Mouse (Mus musculus): ENCODE results near the gene Hhex.

The Hhex gene

DNA sequence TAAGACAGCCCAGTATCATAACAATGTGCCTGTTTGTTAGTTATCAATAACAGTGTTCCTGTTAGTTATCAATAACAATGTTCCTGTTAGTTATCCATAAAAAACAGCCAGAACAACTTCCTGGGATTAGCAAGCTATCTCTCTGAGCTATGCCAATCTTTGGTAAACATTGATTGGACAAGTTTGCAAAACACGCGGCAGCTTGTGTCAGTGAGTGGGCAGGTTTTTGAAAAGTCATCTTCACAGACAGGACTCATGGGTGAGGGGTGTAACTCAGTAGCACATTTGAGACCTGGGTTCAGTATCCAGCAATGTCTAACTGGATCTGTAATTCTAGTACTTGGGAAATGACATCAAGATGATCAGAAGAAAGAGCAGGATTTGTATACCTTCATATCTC lies 20.9 kb downstream of the Hhex start:
- DNase-seq: no peak

DNA sequence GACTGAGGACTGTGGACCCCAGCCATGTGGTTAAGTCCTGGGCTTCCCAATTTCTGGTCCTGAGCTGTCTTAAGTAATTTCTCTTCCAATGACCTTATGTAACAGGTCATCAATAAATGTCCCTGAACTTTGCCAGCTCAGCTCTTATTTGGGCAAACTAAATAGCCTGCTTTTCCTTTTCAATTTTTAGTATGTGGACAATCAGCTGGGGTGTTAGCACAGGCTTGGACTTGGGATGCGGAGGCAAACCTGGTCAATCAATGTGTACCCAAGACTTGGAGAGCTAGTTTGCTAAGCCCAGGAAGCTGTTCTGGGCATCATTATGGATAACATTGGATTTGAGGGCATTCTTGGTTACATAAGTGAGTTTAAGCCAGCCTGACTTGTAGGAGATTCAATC lies 21.4 kb downstream of the Hhex start:
- DNase-seq: no peak

DNA sequence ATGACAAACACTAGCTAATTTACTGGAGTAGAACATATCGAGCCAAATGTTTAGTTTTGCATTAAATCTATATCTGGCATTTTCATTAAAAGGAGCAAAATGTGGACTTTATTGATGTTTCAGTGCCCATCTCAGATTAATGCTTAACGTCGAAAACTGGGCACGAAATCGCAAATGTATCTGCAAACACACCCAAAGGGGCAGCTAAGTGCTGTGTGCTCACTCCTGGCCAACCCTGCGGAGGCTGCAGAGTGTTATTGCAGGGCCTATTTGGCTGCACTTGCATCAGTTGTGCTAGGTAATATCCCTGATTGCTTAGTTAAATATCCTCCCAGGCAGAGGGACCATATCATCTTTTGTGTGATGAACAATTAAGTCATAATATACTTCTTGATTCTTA lies 23.4 kb downstream of the Hhex start:
- DNase-seq: no peak

DNA sequence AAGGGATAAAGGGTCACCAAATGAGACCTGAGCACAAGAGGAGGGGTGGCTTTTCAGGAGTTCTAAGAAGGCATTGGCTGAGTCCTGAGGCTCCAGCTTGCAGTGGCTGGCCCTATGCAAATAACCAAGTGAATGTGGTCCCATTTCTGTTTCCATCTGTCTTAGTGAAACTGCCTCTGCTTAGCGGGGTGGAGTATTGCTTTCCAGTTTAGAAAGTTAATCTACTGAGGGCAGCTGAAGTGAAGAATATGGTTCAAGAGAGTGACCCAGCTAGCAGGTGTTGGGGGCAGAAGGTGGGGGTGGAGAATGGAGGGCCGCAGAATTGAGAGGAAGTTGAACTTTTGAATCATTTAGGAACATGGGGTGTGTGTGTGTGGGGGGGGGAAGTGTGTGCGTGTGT lies 31.8 kb downstream of the Hhex start:
- no peak for DNase-seq

DNA sequence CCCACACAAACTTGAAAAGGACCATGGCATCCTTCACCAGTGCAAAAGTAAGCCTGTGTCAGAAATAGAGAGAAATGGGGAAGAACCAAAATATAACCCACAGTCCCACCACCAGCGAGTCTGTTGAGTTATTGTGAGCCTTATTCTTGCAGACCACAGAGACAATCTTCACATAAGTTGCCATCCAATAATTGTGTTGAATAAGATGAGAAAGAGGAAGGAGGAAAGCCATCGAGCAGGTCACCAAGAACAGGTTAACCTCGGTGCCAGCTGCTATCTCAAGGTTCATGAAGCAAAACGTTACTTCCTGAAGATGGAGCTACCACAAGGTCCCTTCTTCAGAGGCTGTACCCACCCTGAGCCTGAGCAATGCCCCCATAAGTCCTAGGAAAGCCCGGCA lies 32.4 kb downstream of the Hhex start:
- no peak for DNase-seq

DNA sequence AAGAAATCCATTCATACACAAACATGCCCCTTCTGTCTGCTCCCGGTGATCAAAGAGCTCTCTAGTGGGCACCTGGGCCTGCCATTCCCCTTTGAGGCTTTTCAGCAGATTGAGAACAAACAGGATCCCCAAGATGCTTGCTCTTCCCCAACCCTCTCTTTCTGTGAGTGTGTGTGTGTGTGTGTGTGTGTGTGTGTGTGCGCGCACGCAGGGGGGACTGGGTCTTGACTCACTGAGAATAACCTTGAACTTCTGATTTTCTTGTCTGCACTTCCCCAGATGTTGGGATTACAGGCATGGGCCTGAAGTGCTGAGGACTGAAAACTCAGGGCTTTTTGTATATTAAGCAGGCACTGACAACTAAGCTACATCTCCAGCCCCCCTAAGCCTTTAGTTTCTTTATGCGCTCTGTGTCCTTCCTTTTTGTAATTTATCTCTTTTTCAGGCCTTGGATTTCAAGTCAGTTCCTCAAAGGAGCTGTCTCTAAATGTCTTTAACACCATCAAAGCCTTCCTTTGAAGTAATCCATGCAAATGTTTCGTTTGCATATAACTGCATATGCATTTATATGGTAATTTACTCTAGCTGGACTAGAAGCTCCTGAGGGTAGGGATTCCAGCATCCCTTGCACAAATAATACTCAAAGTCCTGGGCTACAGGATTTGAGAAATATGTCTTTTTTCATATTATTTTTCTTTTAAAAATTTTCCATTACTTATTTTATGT lies 34.4 kb downstream of the Hhex start:
- no peak for DNase-seq

DNA sequence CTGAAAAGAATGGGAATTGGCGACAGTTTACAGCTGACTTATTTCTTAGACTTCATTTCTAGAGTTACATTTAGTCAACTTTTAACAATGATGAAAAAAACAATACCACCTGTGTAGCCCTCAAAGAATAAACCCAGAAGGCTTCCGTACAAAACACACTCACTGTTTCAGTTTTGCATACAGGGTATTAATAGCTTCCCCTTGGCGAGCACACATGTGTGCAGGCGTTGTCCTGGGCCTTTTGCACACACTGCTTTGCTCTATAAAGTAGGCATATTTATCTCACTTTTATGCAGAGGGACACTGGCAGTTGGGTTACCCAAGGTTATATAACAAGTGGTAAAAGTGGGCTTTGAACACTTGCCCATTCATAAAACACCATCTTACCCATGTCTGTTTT lies 37.1 kb downstream of the Hhex start:
- DNase-seq: no peak

DNA sequence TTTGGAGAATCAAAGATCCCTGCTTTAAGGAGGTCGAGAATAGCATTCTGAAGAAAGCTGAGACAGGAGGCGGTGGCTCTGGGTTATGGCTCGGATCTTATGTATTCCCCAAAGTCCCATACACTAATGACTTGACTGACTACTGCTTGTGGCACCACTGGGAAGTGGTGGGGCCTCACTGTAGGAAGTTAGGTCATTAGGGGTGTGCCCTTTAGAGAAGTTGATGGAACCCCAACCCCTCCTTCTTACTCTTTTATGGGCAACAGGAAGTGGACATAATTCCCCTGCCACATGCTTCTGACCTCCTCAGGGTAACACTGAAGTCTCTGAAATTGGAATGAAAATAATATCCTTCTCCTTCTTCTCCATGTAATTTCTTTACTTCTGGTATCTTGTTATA lies 38.0 kb downstream of the Hhex start:
- no peak for DNase-seq

DNA sequence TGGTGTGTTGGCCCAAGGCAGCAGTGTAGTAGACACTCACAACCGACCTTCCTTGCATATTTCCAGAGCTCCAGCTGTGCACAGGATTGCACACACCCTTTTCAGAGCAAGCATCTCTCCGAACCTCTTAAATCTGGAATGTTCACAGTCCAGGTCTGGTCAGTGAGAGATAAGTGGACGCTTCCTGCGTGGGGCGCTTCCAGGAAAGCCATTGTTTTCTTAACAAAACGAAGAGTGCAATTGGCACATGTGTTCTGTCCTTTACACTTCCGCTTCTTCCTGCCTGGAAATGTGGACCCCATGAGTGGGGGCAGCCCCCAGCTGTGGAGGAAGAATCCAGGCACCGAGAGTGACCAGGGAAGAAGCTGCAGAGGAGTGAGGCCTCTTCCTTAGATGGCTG lies 47.1 kb downstream of the Hhex start:
- peak; percentile 13 for DNase-seq

DNA sequence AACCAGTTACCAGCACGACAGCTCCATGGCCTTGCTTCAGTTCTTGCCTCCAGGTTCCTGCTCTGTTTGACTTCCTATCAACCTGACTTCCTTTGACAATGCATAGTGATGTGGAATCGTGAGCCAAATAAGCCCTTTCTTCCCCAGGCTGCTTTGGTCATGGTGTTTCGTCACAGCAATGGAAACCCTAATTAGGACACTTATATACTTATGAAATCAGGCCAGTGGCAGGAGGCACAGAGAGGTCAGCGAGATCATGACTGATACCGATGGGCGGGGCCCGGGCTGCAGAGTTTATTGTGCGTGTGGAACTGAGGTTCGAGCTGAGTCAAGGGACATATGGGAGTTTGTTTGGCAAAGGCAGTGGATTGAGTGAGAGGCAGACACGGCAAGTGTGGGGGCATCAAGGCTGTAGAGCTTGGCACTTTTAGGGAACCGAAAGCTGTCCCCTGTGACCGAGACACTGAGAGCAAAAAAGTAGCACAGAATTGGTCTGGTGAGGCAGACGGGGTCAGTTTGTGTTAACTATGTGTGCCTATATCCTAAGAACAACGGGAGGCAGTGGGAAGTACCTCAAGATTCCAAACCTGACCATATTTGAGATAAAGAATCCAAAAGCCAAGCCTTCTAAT lies 48.1 kb downstream of the Hhex start:
- no peak for DNase-seq

DNA sequence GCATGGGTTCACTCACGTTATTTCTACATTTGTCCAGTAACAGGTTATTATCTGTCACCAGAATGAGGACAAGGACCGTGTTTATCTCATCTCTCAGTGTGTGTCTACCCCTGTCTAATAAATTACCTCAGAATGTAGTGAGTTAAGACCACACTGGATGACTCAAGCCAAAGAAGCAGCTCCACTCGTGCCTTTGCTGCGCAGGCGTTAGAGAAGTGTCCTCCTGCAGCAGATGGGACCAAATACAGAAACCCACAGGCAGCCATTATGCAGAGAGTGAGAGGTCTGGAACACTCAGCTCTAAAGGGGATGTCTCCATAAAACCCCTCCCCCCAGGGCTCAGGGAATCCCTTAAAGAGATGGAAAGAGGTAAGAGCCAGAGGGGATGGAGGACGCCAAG lies 50.2 kb downstream of the Hhex start:
- no peak for DNase-seq

DNA sequence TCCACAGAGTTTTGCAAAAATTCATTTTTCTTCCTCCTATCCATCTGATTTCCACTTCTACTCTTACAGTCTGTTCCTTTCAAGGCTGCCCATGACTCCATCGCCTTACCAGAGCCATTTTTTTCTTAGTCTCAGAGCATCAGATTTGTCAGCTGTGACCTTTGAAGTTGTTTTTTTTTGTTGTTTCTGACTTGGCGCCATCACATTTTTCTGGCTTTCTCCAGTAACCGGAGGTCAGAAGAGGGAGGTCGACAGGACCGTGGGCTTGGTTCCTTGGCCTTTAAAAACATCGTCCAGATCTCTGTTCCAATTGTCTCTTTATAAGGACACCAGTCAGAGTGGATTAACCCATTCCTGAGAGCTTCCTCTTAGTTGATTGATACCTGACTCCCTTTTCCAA lies 52.2 kb downstream of the Hhex start:
- DNase-seq: no peak

DNA sequence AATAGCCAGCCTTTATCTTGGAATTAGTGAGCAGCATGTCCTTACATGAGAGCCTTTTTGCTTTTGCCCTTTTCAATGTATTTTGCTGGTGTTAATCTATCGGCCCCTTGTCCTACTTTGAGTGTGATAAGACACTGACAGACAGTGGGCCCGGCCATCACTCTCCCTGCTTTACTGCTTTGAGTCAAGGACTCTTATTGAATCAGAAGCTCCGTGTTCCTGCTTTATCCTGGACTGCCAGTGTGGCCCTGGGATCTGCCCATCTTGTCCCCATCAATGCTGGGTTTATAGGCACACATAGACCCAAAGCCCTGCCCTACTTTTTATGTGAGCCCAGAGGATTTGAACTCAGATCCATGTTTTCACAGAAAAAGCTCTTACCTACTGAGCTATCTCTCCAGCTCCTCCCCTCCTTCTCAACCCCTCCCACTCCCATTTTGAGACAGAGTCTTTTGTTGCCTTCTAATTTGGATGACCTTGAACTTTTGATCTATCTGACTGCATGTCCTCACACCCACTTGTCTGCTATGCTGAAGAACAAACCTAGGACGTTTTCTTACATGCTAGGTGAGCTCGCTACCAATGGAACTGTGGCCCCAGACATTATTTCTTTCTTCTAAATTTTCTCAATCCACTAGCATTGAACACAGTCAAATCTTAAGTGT lies 53.3 kb downstream of the Hhex start:
- DNase-seq: no peak

DNA sequence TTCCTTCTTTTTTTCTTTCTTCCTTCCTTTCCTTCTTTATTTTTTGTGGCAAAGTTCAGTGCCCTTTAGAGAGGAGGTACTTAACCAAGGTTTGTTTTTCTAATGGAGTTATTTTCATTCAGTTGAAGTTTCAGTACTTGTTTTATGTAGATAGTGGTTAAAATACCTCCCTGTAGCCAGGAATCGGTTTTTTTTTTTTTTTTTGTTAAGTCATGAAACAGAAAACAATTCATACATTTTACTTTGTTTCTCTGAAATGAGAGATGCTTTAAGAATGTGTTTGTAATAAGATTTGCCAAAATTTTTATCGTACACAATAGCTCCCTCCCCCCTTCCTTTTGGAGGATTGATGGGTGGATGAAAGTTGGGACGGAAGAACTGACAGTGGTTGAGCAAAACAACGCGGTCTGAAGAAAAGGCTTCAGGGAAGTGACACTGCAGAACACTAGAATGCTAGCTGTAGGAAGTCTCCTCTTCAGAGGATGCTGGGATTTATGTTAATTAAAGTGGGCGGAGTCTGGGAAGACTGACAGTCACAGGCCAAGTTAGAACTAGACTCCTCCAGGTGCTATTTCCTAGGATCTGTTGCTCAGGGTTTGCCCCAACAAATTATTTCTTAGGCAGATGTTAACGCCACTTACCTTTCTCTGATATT lies 54.1 kb downstream of the Hhex start:
- no peak for DNase-seq
